ENCODE assay signal across 21 mouse cellular contexts in genomic region chr6:32533962-32534740, GRCm38 (mm10). TPM values are rescaled to one million over a fixed set of nuclear protein-coding genes. Genes with fewer than 3 reads are reported as not detected.
DNase-seq lines count a peak whose midpoint lies in the region; ATAC-seq lines count a peak whose summit lies in the region.
"Had no signal": no experiment of that assay in that cellular context is flagged by ENCODE, and none has a peak within 500 bp of the region (broad histone marks: within the 10 kb centered on the region; RNA-seq: fewer than 3 reads in every experiment).

No protein-coding gene starts in this region.

- 42% methylated on average over 3 of the region's 3 CpGs for WGBS in heart, embryonic 11.5 days (ENCODE audit: insufficient replicate concordance)
- WGBS in midbrain, embryonic 14.5 days = 67% methylated on average over 3 of the region's 3 CpGs

- peaks cover 19% of the 10 kb centered on the region for H3K4me1 ChIP-seq in heart, embryonic 11.5 days (ENCODE audit: control insufficient read depth, insufficient read depth, low read length)
- H3K4me1 ChIP-seq in midbrain, embryonic 14.5 days (ENCODE audit: control insufficient read depth, insufficient read depth, low read length) = no peaks in the 10 kb centered on the region
- H3K4me1 ChIP-seq: forebrain, embryonic 15.5 days; lung, embryonic 15.5 days; neural tube, embryonic 12.5 days had no signal

- no peak for DNase-seq in heart, adult 18-20 months
- DNase-seq in c-Kit-negative CD71-positive TER-119-positive erythroid progenitor cells, embryonic 14.5 days (ENCODE audit: low read depth, low spot score) = peak; percentile 72
- DNase-seq in liver = peak; percentile 76
- no peak for DNase-seq in right cerebral cortex, postnatal 14 days
- no peak for DNase-seq in midbrain, embryonic 14.5 days
- no peak for DNase-seq in kidney, adult 18-20 months
- DNase-seq: adrenal gland, postnatal 25 days; cerebellum, adult 9-11 months; right cerebral cortex, postnatal 4 days; thymus, adult 18-20 months had no signal

- H3K27ac ChIP-seq in heart, embryonic 11.5 days (ENCODE audit: low read depth, low read length) = peak overlapping the region; percentile 84
- no peak overlapping the region for H3K27ac ChIP-seq in midbrain, embryonic 14.5 days (replicated peaks; ENCODE audit: low read depth, low read length)
- H3K27ac ChIP-seq: forebrain, embryonic 15.5 days; hindbrain, embryonic 15.5 days; kidney, postnatal 0 days; left cerebral cortex, adult 2 months; lung, embryonic 15.5 days; neural tube, embryonic 12.5 days had no signal

- H3K36me3 ChIP-seq in heart, embryonic 11.5 days (ENCODE audit: control insufficient read depth, insufficient read depth, low read length) = no peaks in the 10 kb centered on the region
- H3K36me3 ChIP-seq in midbrain, embryonic 14.5 days (ENCODE audit: control insufficient read depth, insufficient read depth, low read length) = no peaks in the 10 kb centered on the region
- H3K36me3 ChIP-seq: forebrain, embryonic 15.5 days; hindbrain, embryonic 15.5 days; lung, embryonic 15.5 days; neural tube, embryonic 12.5 days had no signal

- peak; percentile 94 for ATAC-seq in heart, embryonic 11.5 days (replicated peaks; ENCODE audit: insufficient number of reproducible peaks, low FRiP score, low TSS enrichment)
- peak; percentile 95 for ATAC-seq in megakaryocyte progenitor cell, adult 5-6 weeks (replicated peaks; ENCODE audit: poor library complexity)
- no peak for ATAC-seq in midbrain, embryonic 14.5 days (ENCODE audit: low FRiP score, low TSS enrichment)
- ATAC-seq: activated CD4-positive, CD25-positive, alpha-beta regulatory T cell, adult 4 months; forebrain, embryonic 15.5 days; intestine, postnatal 0 days; Patski had no signal

- no peaks in the 10 kb centered on the region for H3K9me3 ChIP-seq in heart, embryonic 11.5 days (replicated peaks; ENCODE audit: control insufficient read depth, low read length)
- no peaks in the 10 kb centered on the region for H3K9me3 ChIP-seq in midbrain, embryonic 14.5 days (ENCODE audit: control insufficient read depth, low read length)
- H3K9me3 ChIP-seq: forebrain, embryonic 15.5 days; hindbrain, embryonic 15.5 days; lung, embryonic 15.5 days; neural tube, embryonic 12.5 days had no signal

- peak overlapping the region; percentile 24; the same call in 1 of the 2 replicates for H3K4me2 ChIP-seq in heart, embryonic 11.5 days
- H3K4me2 ChIP-seq in midbrain, embryonic 14.5 days (ENCODE audit: low read length) = no peak overlapping the region
- H3K4me2 ChIP-seq: forebrain, embryonic 15.5 days; hindbrain, embryonic 15.5 days; lung, embryonic 15.5 days; neural tube, embryonic 12.5 days had no signal

- no peak overlapping the region for H3K9ac ChIP-seq in heart, embryonic 11.5 days (ENCODE audit: low read depth, low read length)
- H3K9ac ChIP-seq in midbrain, embryonic 14.5 days (replicated peaks; ENCODE audit: low read length) = no peak overlapping the region
- H3K9ac ChIP-seq: forebrain, embryonic 15.5 days; hindbrain, embryonic 15.5 days; lung, embryonic 15.5 days; neural tube, embryonic 12.5 days had no signal

- no peak overlapping the region for H3K4me3 ChIP-seq in heart, embryonic 11.5 days (ENCODE audit: low read depth, low read length)
- no peak overlapping the region for H3K4me3 ChIP-seq in midbrain, embryonic 14.5 days (replicated peaks; ENCODE audit: low read depth, low read length)
- H3K4me3 ChIP-seq: forebrain, embryonic 15.5 days; hindbrain, embryonic 15.5 days; left cerebral cortex, adult 2 months; lung, embryonic 15.5 days; neural tube, embryonic 12.5 days had no signal

- H3K27me3 ChIP-seq in heart, embryonic 11.5 days (ENCODE audit: control insufficient read depth, insufficient read depth, low read length) = no peaks in the 10 kb centered on the region
- no peaks in the 10 kb centered on the region for H3K27me3 ChIP-seq in midbrain, embryonic 14.5 days (ENCODE audit: control insufficient read depth, insufficient read depth, low read length)
- H3K27me3 ChIP-seq: forebrain, embryonic 15.5 days; hindbrain, embryonic 15.5 days; lung, embryonic 15.5 days; neural tube, embryonic 12.5 days had no signal

RNA-seq across cellular contexts. Expression of gene Plxna4, which starts 53.8 kb away (rescaled TPM):
- polyA plus RNA-seq in heart, embryonic 11.5 days (2014; fragmentation: Nextera tagmentation; extraction: Ambion mirVana) = 9.1 and 9.3 TPM in 2 replicates
- 10 to 100 TPM; 11.3 to 13.1 TPM for total RNA-seq in heart, adult 18-20 months (2021)
- 0.05 TPM in 1 of 2 replicates, not detected in the other for total RNA-seq in megakaryocyte progenitor cell, adult 5-6 weeks (2015)
- total RNA-seq in megakaryocyte progenitor cell, adult 5-6 weeks (2017) = under 0.01 and 0.14 TPM in 2 replicates
- polyA plus RNA-seq in midbrain, embryonic 14.5 days (2014; fragmentation: Nextera tagmentation; extraction: Ambion mirVana) = 16.2 and 16.4 TPM in 2 replicates
- polyA plus RNA-seq: activated CD4-positive, CD25-positive, alpha-beta regulatory T cell, adult 4 months had no signal

Comparison
In these comparisons a context has a peak if more than half of its experiments do, and no peak if none do; other contexts are left out.
1. DNase-seq: peak in c-Kit-negative CD71-positive TER-119-positive erythroid progenitor cells, embryonic 14.5 days (single experiment) and liver (single experiment); none in heart, adult 18-20 months (0 of 2), right cerebral cortex, postnatal 14 days (single experiment), midbrain, embryonic 14.5 days (single experiment) and kidney, adult 18-20 months (single experiment).
2. RNA of gene Plxna4, which starts 53.8 kb away (total RNA-seq): 11.3 to 13.1 TPM in heart, adult 18-20 months; under 0.01 to 0.14 TPM in megakaryocyte progenitor cell, adult 5-6 weeks; every median in the first group is over 10 times any median in the second.